Mouse (Mus musculus): ENCODE results near the gene Acp5.
"Not testable (repeated sequence)": the region's sequence is repeated elsewhere in the genome, so short reads cannot be mapped to it uniquely, and the experiment has no call there.

Acp5 gene

GRCm38 (mm10) chr9:22135644-22136390, at the start of gene Acp5:
Acp5 (minus strand) TSS chr9:22135711.
- no peak for DNase-seq (ENCODE audit: low read depth, low spot score)

- no peak for DNase-seq (ENCODE audit: low read depth, low spot score)
These were observed 36.8 kb upstream of the Acp5 start for GRCm38 (mm10) chr9:22172318-22172717.

GRCm38 (mm10) chr9:22169327-22169726, 33.8 kb upstream of the Acp5 start:
- DNase-seq (ENCODE audit: low read depth, low spot score), result no peak

GRCm38 (mm10) chr9:22167751-22168150, 32.2 kb upstream of the Acp5 start:
- no peak for DNase-seq (ENCODE audit: low read depth, low spot score)

- no peak for DNase-seq (ENCODE audit: low read depth, low spot score)
These were observed 31.2 kb upstream of the Acp5 start for GRCm38 (mm10) chr9:22166686-22167085.

GRCm38 (mm10) chr9:22165964-22166363, 30.5 kb upstream of the Acp5 start:
- no peak for DNase-seq (ENCODE audit: low read depth, low spot score)

- no peak for DNase-seq (ENCODE audit: low read depth, low spot score)
These were observed 29.5 kb upstream of the Acp5 start for GRCm38 (mm10) chr9:22164711-22165668.

GRCm38 (mm10) chr9:22162912-22163311, 27.4 kb upstream of the Acp5 start:
- DNase-seq (ENCODE audit: low read depth, low spot score), result no peak

GRCm38 (mm10) chr9:22162305-22162704, 26.8 kb upstream of the Acp5 start:
- no peak for DNase-seq (ENCODE audit: low read depth, low spot score)

- DNase-seq (ENCODE audit: low read depth, low spot score), result no peak
These were observed 25.8 kb upstream of the Acp5 start for GRCm38 (mm10) chr9:22161299-22161698.

- DNase-seq (ENCODE audit: low read depth, low spot score), result no peak
These were observed 22.2 kb upstream of the Acp5 start for GRCm38 (mm10) chr9:22157516-22158265.

- DNase-seq (ENCODE audit: low read depth, low spot score), result peak; percentile 94
These were observed 21.2 kb upstream of the Acp5 start, which contains the start of gene Pigyl for GRCm38 (mm10) chr9:22156497-22157245. Pigyl (plus strand) TSS chr9:22156846.

- DNase-seq (ENCODE audit: low read depth, low spot score), result peak; percentile 71
These were observed 20.1 kb upstream of the Acp5 start for GRCm38 (mm10) chr9:22155614-22156013.

- DNase-seq (ENCODE audit: low read depth, low spot score), result peak; percentile 19
These were observed 18.3 kb upstream of the Acp5 start for GRCm38 (mm10) chr9:22153810-22154209.

GRCm38 (mm10) chr9:22150946-22151345, 15.4 kb upstream of the Acp5 start:
- DNase-seq (ENCODE audit: low read depth, low spot score), result no peak

- not testable (repeated sequence) for DNase-seq (ENCODE audit: low read depth, low spot score)
These were observed 14.8 kb upstream of the Acp5 start for GRCm38 (mm10) chr9:22150249-22150693.

- peak; percentile 74 for DNase-seq (ENCODE audit: low read depth, low spot score)
These were observed 14.1 kb upstream of the Acp5 start for GRCm38 (mm10) chr9:22149426-22150248.

GRCm38 (mm10) chr9:22144304-22144965, 8.9 kb upstream of the Acp5 start:
- DNase-seq (ENCODE audit: low read depth, low spot score), result peak; percentile 29
